Mouse (Mus musculus) liver, embryonic 14.5 days (tissue): ENCODE results near the gene Ankrd1. TPM values are rescaled to one million over a fixed set of nuclear protein-coding genes. Genes with fewer than 3 reads are reported as not detected.

Experiments used
- ATAC-seq: fragments of 200-750 bp; cut with Nextera tagmentation; 2 replicates; pipeline ENCODE4 v1.8.0; 2017; ENCODE audit warnings: moderate number of reproducible peaks, mild to moderate bottlenecking, moderate library complexity; ENCODE audit not compliant: insufficient read depth
- DNase-seq, 3 experiments: peaks; one replicate each; pipeline ENCODE4 v3.0.0-alpha.2; 2012 to 2013; ENCODE audit warnings: low read depth in 3 of 3, low spot score in 3 of 3
- H3K27ac ChIP-seq: fragments of 300-500 bp; sonication (generic); 2 replicates; pipeline ENCODE4 v1.5.1; 2014; ENCODE audit warnings: moderate library complexity, mild to moderate bottlenecking, control low read depth, inconsistent platforms
- H3K27me3 ChIP-seq: fragments of 300-500 bp; sonication (generic); 2 replicates; pipeline ENCODE4 v1.6.1; 2014; ENCODE audit warnings: mild to moderate bottlenecking, low read length, moderate library complexity; ENCODE audit not compliant: control insufficient read depth, insufficient read depth
- H3K36me3 ChIP-seq: fragments of 300-500 bp; sonication (generic); replicated peaks from 2 replicates; pipeline ENCODE4 v1.6.1; 2014; ENCODE audit warnings: low read depth; ENCODE audit not compliant: control insufficient read depth, insufficient read depth
- H3K4me1 ChIP-seq, 2 experiments: fragments of 200-500 bp in 1 of 2; fragments of 300-500 bp in 1 of 2; sonication (generic) in 1 of 2; replicated peaks; 2 replicates each; pipeline ENCODE4 v1.6.1; 2012 to 2014; ENCODE audit warnings: antibody characterized with exemption in 1 of 2, inconsistent platforms in 1 of 2, low read length in 1 of 2; ENCODE audit not compliant: control insufficient read depth in 2 of 2, insufficient read depth in 2 of 2
- H3K4me2 ChIP-seq: fragments of 300-500 bp; sonication (generic); 2 replicates; pipeline ENCODE4 v1.6.1; 2014; ENCODE audit warnings: low read depth, mild to moderate bottlenecking, control low read depth, moderate library complexity
- H3K4me3 ChIP-seq, 2 experiments: fragments of 200-500 bp in 1 of 2; fragments of 300-500 bp in 1 of 2; sonication (generic) in 1 of 2; 2 replicates each; pipeline ENCODE4 v1.5.1; 2012 to 2014; ENCODE audit warnings: low read depth in 2 of 2, low read length in 2 of 2, mild to moderate bottlenecking in 2 of 2, control low read depth in 1 of 2, inconsistent platforms in 1 of 2, moderate library complexity in 1 of 2; ENCODE audit not compliant: insufficient read depth in 1 of 2
- H3K9ac ChIP-seq: fragments of 300-500 bp; sonication (generic); replicated peaks from 2 replicates; pipeline ENCODE4 v1.6.1; 2014; ENCODE audit warnings: mild to moderate bottlenecking, control low read depth, moderate library complexity
- H3K9me3 ChIP-seq: fragments of 300-500 bp; sonication (generic); 2 replicates; pipeline ENCODE4 v1.6.1; 2016; ENCODE audit warnings: low read length, mixed read lengths; ENCODE audit not compliant: control insufficient read depth
- CTCF ChIP-seq: IDR thresholded peaks from 2 replicates; pipeline ENCODE4 v1.5.1; 2016; ENCODE audit warnings: antibody characterized with exemption, low read depth, control low read depth
- EP300 ChIP-seq: IDR thresholded peaks from 2 replicates; pipeline ENCODE4 v1.6.1; 2016; ENCODE audit warnings: antibody characterized with exemption, low read depth
- WGBS: fragments of 180-500 bp; shearing (Covaris S2); extraction: QIAGEN DNeasy Blood & Tissue Kit; methylation state at CpG from one replicate; pipeline ENCODE4 v1.1.7; 2014; ENCODE audit not compliant: insufficient replicate concordance; 5-methylcytosine and 5-hydroxymethylcytosine counted together
- polyA plus RNA-seq, 2 experiments: library from polyadenylated mRNA; depleted of rRNA in 1 of 2; stranded (reverse) in 1 of 2; unstranded in 1 of 2; fragments of >200 nt; fragmentation: Nextera tagmentation in 1 of 2; extraction: Ambion mirVana in 1 of 2; gene quantifications; 2 replicates each; pipeline versions ENCODE4 v1.2.1 to v1.2.3; 2012 to 2014

Ankrd1 gene
- polyA plus RNA-seq, 2 experiments, result 0.06 to 0.10 TPM

GRCm38 (mm10) chr19:36128440-36128839 is 8.5 kb upstream of the Ankrd1 start:
- H3K27ac ChIP-seq, result no peak overlapping the region
- H3K4me1 ChIP-seq, result no peaks in the 10 kb centered on the region
- DNase-seq (no peak), ATAC-seq (no peak)
- H3K9ac ChIP-seq, result no peak overlapping the region
- H3K27me3 ChIP-seq, result no peaks in the 10 kb centered on the region
- WGBS, result 66% methylated on average over 3 of the region's 3 CpGs
- no peak overlapping the region for H3K4me2 ChIP-seq
- no peaks in the 10 kb centered on the region for H3K36me3 ChIP-seq
- H3K4me3 ChIP-seq, result no peak overlapping the region
- TF ChIP-seq CTCF (no peak), EP300 (no peak)
- no peaks in the 10 kb centered on the region for H3K9me3 ChIP-seq

GRCm38 (mm10) chr19:36124203-36124602 is 4.3 kb upstream of the Ankrd1 start:
- no peak for ATAC-seq
- DNase-seq, result no peak
- no peaks in the 10 kb centered on the region for H3K4me1 ChIP-seq
- no peak overlapping the region for H3K9ac ChIP-seq
- no peaks in the 10 kb centered on the region for H3K9me3 ChIP-seq
- 44% methylated on average over 1 of the region's 1 CpGs for WGBS
- no peak overlapping the region for H3K27ac ChIP-seq
- H3K27me3 ChIP-seq, result no peaks in the 10 kb centered on the region
- H3K36me3 ChIP-seq, result no peaks in the 10 kb centered on the region
- TF ChIP-seq EP300 (no peak), CTCF (no peak)
- no peak overlapping the region for H3K4me3 ChIP-seq
- no peak overlapping the region for H3K4me2 ChIP-seq

- Histone ChIP-seq H3K36me3 (no peaks in the 10 kb centered on the region), H3K27me3 (no peaks in the 10 kb centered on the region), H3K4me1 (no peaks in the 10 kb centered on the region), H3K9me3 (no peaks in the 10 kb centered on the region), H3K4me2 (no peak overlapping the region), H3K9ac (no peak overlapping the region), H3K27ac (no peak overlapping the region), H3K4me3 (no peak overlapping the region)
- ATAC-seq (no peak), DNase-seq (no peak)
- TF ChIP-seq EP300, result no peak
- no peak for TF ChIP-seq CTCF
- WGBS, result 75% methylated on average over 8 of the region's 8 CpGs
Observed at GRCm38 (mm10) chr19:36119219-36119618, 680 bp downstream of the Ankrd1 start.

- H3K27me3 ChIP-seq, result no peaks in the 10 kb centered on the region
- no peak for DNase-seq
- H3K27ac ChIP-seq, result no peak overlapping the region
- H3K9me3 ChIP-seq, result no peaks in the 10 kb centered on the region
- WGBS, result 64% methylated on average over 4 of the region's 4 CpGs
- H3K9ac ChIP-seq, result no peak overlapping the region
- no peak overlapping the region for H3K4me2 ChIP-seq
- TF ChIP-seq EP300 (no peak), CTCF (no peak)
- no peaks in the 10 kb centered on the region for H3K36me3 ChIP-seq
- ATAC-seq, result no peak
- H3K4me3 ChIP-seq, result no peak overlapping the region
- no peaks in the 10 kb centered on the region for H3K4me1 ChIP-seq
Observed at GRCm38 (mm10) chr19:36116185-36116584, 3.7 kb downstream of the Ankrd1 start.

- ATAC-seq, result no peak
- Histone ChIP-seq H3K36me3 (no peaks in the 10 kb centered on the region), H3K9me3 (no peaks in the 10 kb centered on the region), H3K9ac (no peak overlapping the region), H3K4me1 (no peaks in the 10 kb centered on the region), H3K4me2 (no peak overlapping the region), H3K27me3 (no peaks in the 10 kb centered on the region), H3K4me3 (no peak overlapping the region), H3K27ac (no peak overlapping the region)
- TF ChIP-seq EP300 (no peak), CTCF (no peak)
- DNase-seq, result no peak
- 61% methylated on average over 17 of the region's 17 CpGs for WGBS
Observed at GRCm38 (mm10) chr19:36112007-36112406, 7.9 kb downstream of the Ankrd1 start.
